ENCODE assay signal across 19 mouse cellular contexts in genomic region chr10:116181235-116181634, GRCm38 (mm10).
"Had no signal": no experiment of that assay in that cellular context is flagged by ENCODE, and none has a peak within 500 bp of the region (broad histone marks: within the 10 kb centered on the region; RNA-seq: fewer than 3 reads in every experiment).

No protein-coding gene starts in this region.

- DNase-seq: kidney, adult 18-20 months; kidney, adult 9 months; kidney, postnatal 36 days; left cerebral cortex, postnatal 4 days; lung, adult 2 months; lung, postnatal 14 days; lung, postnatal 4 days; midbrain, embryonic 14.5 days; right cerebral cortex, postnatal 25 days; thymus, adult 18-20 months; thymus, postnatal 36 days had no signal

- H3K27me3 ChIP-seq: liver, embryonic 12.5 days; liver, embryonic 15.5 days; neural tube, embryonic 12.5 days; neural tube, embryonic 15.5 days had no signal

- ATAC-seq: intestine, embryonic 16.5 days; liver, embryonic 12.5 days had no signal

- H3K4me3 ChIP-seq: limb, embryonic 12.5 days; limb, embryonic 15.5 days; liver, embryonic 12.5 days; liver, embryonic 15.5 days; neural tube, embryonic 12.5 days; neural tube, embryonic 15.5 days had no signal

- H3K36me3 ChIP-seq: limb, embryonic 12.5 days; limb, embryonic 15.5 days; liver, embryonic 12.5 days; liver, embryonic 15.5 days; neural tube, embryonic 12.5 days; neural tube, embryonic 15.5 days had no signal

- H3K27ac ChIP-seq: limb, embryonic 12.5 days; limb, embryonic 15.5 days; liver, embryonic 12.5 days; liver, embryonic 15.5 days; neural tube, embryonic 12.5 days; neural tube, embryonic 15.5 days had no signal

- H3K9me3 ChIP-seq: limb, embryonic 12.5 days; limb, embryonic 15.5 days; liver, embryonic 12.5 days; liver, embryonic 15.5 days; neural tube, embryonic 12.5 days; neural tube, embryonic 15.5 days had no signal

- H3K4me2 ChIP-seq: limb, embryonic 12.5 days; limb, embryonic 15.5 days; liver, embryonic 12.5 days; liver, embryonic 15.5 days; midbrain, embryonic 11.5 days; neural tube, embryonic 12.5 days; neural tube, embryonic 15.5 days had no signal

- H3K9ac ChIP-seq: limb, embryonic 12.5 days; limb, embryonic 15.5 days; liver, embryonic 12.5 days; liver, embryonic 15.5 days; neural tube, embryonic 12.5 days; neural tube, embryonic 15.5 days had no signal
